Mouse (Mus musculus) spleen, adult 2 months (tissue): ENCODE results near the gene Nhs. TPM values are rescaled to one million over a fixed set of nuclear protein-coding genes. Genes with fewer than 3 reads are reported as not detected.

Experiments
- DNase-seq, 2 experiments: peaks; one replicate each; pipeline versions ENCODE4 v3.0.0 to v3.0.0-alpha.2; 2012 to 2021; ENCODE audit warnings: low spot score in 2 of 2, low read depth in 1 of 2
- H3K27ac ChIP-seq: fragments of 200-500 bp; 2 replicates; pipeline ENCODE4 v1.5.1; 2012; ENCODE audit warnings: low read length, inconsistent platforms; ENCODE audit not compliant: insufficient read depth
- H3K27me3 ChIP-seq: fragments of 200-500 bp; 2 replicates; pipeline ENCODE4 v1.6.1; 2012; ENCODE audit warnings: mild to moderate bottlenecking, moderate library complexity, low read length, inconsistent platforms; ENCODE audit not compliant: control insufficient read depth, insufficient read depth
- H3K36me3 ChIP-seq: fragments of 200-500 bp; 2 replicates; pipeline ENCODE4 v1.6.1; 2012; ENCODE audit warnings: mild to moderate bottlenecking, low read length, inconsistent platforms; ENCODE audit not compliant: control insufficient read depth, insufficient read depth
- H3K4me1 ChIP-seq: fragments of 200-500 bp; 2 replicates; pipeline ENCODE4 v1.6.1; 2011; ENCODE audit warnings: inconsistent platforms; ENCODE audit not compliant: control insufficient read depth, insufficient read depth, insufficient read length
- H3K4me3 ChIP-seq: fragments of 200-500 bp; 2 replicates; pipeline ENCODE4 v1.5.1; 2011; ENCODE audit warnings: mild to moderate bottlenecking, inconsistent platforms; ENCODE audit not compliant: insufficient read depth, insufficient read length; ENCODE audit errors: extremely low read depth
- CTCF ChIP-seq: fragments of 200-500 bp; IDR thresholded peaks from 2 replicates; pipeline ENCODE4 v1.5.1; 2011; ENCODE audit warnings: mild to moderate bottlenecking, inconsistent platforms; ENCODE audit not compliant: insufficient read depth, insufficient read length, insufficient replicate concordance; ENCODE audit errors: extremely low read depth
- POLR2A ChIP-seq: fragments of 200-500 bp; IDR thresholded peaks from 2 replicates; pipeline ENCODE4 v1.6.1; 2011; ENCODE audit warnings: low read depth, low read length, inconsistent platforms
- WGBS: fragments of 180-500 bp; shearing (Covaris S2); methylation state at CpG from one replicate; pipeline ENCODE4 v1.1.7; 2018; 5-methylcytosine and 5-hydroxymethylcytosine counted together
- polyA plus RNA-seq: library from polyadenylated mRNA; depleted of rRNA; stranded (reverse); fragments of >200 nt; gene quantifications from 2 replicates; pipeline ENCODE4 v1.2.3, GENCODE M21; 2012; rRNA removed

Nhs gene
- 0.19 and 0.28 TPM in 2 replicates for polyA plus RNA-seq

DNA sequence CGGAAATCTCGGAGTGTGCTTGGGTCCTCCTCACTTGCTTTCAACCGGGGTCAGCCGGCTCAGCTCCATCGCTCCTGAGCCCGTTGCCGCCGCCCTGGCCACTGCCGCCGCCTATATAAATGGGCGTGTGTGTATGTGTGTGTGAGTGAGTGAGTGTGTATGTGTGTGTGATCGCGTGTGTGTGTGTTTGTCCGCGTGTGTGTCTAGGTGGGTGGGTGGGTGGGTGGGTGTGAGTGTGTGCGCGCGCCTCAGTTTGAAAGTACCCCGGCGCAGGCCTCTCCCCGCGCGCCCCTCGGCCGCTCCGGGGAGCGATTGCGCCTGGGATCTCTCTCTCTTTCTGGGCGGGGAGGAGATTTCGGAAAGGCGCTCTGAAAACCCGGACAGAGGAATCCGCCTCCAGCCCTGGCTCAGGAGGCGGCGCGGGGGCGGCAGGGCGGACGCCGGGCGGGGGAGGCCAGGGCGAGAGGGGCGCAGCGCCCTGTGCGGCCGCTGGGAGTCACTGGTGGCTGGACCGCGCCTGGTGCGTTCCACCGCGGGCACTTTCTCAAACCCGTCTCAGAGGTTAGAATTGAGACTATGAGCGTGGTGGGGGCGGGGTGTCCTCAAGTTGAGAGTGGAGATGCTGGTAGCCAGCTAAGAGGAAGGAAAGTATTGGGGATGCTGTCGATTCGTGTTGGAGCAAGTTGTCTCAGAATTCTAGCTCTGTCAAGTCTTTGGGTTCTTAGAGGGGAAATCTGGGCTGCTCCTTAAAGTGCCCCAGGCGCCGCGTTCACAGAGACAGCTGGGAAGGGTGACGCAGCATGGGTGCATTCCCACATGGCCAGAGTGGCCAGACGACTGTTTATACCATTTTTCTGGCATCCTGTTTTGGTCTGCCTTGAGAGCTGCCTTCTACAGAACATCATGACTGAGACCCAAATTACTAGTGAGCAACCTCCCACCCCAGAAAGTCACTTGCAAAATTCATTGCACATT lies at the start of gene Nhs:
Nhs (minus strand) TSS at position 94 of the 975 bp plus-strand sequence.
- no peaks in the 10 kb centered on the region; the same call in 1 of the 2 replicates for H3K27me3 ChIP-seq
- no peak within 1 kb of the TSS for H3K27ac ChIP-seq
- TF ChIP-seq CTCF (no peak), POLR2A (no peak)
- WGBS, result 25% methylated on average over 57 of the region's 61 CpGs
- no peaks in the 10 kb centered on the region for H3K36me3 ChIP-seq
- no peak for DNase-seq
- H3K4me3 ChIP-seq, result peak within 1 kb of the TSS; percentile 23; the same call in 1 of the 2 replicates
- H3K4me1 ChIP-seq, result no peaks in the 10 kb centered on the region

DNA sequence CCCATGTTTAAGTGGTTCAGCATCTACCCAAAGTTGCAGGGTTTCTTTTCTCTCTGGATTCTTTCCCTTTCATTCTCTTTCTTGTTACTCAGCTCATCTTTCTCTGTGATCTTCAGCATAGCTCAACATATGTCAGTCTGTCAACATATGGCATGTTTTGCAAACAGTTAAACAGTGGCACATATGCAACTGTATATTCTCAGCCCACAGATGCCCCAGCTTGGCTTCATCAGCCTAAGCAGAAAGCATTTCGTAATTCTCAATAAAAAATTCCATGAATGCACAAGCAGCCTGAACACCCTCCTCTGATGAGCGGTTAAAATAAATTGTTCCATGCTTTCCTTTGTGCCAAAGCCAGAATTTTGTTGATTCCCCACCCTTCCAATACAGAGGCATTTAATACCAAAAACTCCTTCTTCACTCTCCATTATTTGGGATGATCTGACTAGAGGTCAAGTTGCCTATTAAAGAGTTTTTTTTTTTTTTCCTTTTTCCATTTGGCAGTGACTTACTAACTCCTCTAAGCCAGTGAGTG lies 46.9 kb upstream of the Nhs start:
- no peaks in the 10 kb centered on the region for H3K36me3 ChIP-seq
- H3K27ac ChIP-seq, result no peak overlapping the region
- TF ChIP-seq CTCF (no peak), POLR2A (no peak)
- 76% methylated on average over 2 of the region's 2 CpGs for WGBS
- no peaks in the 10 kb centered on the region for H3K27me3 ChIP-seq
- no peak overlapping the region for H3K4me3 ChIP-seq
- H3K4me1 ChIP-seq, result no peaks in the 10 kb centered on the region
- no peak for DNase-seq

DNA sequence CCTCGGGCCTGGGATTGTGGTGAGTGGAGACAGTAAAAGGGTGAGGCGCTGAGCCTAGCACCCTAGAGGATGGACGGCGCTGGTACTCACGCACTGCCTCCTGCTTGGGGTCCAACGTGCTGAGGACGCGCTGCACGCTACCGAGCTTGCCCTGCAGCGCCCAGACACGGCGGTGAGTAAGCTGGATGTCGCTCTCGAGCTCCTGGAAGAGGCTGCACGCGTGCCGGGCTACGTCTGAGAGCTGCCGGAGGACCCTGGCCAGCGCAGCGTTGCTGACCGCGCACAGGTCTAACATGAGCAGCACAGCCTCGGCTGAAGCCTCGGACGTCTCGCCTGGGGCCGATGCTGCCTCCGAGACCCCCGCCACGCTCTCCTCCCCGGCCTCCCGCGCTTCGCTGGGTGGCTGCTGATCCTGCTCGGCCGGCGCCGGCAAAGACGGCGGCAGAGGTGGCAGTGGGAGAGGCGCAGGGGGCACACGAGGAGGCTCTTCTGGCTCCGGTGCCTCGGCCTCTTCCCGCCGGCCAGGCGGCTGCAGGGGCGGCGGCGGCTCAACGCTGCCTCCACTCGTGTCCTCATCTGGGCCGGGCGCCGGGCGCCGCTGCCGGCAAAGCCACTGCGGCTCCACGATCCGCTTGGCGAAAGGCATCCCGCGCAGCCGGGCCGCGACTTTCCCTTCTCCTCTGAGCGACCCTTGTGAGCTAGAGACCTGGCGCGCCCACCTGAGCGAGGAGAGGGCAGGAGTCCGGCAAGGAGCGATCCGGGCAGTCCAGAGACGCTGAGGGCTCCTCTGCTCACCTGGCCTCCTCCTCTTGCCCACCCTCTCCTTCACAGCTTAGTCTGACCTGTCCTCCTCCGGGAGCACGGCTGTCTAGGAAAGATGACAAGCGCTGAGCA lies 540 bp downstream of the Nhs start:
- H3K4me1 ChIP-seq, result no peaks in the 10 kb centered on the region
- H3K27me3 ChIP-seq, result no peaks in the 10 kb centered on the region; the same call in 1 of the 2 replicates
- 36% methylated on average over 73 of the region's 80 CpGs for WGBS
- DNase-seq, result no peak
- no peaks in the 10 kb centered on the region for H3K36me3 ChIP-seq
- no peak for TF ChIP-seq POLR2A
- TF ChIP-seq CTCF, result no peak
- H3K27ac ChIP-seq, result no peak overlapping the region
- peak overlapping the region; percentile 23; the same call in 1 of the 2 replicates for H3K4me3 ChIP-seq

DNA sequence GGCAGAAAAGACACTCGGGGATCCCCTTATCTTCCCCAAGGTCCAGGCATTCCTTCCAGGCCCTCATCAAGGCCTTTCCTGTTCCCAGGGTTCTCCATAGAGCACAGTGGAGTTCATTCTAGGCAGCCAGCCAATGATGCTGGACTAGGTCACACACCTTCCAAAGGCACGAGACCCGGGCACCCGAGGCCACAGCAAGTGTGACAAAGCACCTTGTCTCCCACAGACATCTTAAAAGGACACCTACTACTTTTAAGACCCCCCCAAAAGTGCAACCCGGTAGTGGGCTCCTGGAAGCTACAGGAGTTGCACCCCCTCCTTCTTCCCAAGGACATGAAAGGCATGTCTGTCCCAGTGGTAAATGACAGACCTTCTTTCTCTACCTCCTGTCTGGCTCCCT lies 1.4 kb downstream of the Nhs start:
- Histone ChIP-seq H3K27ac (no peak overlapping the region), H3K4me1 (no peaks in the 10 kb centered on the region), H3K36me3 (no peaks in the 10 kb centered on the region), H3K4me3 (no peak overlapping the region), H3K27me3 (no peaks in the 10 kb centered on the region; the same call in 1 of the 2 replicates)
- DNase-seq, result no peak
- no peak for TF ChIP-seq POLR2A
- no peak for TF ChIP-seq CTCF
- 80% methylated on average over 5 of the region's 5 CpGs for WGBS

DNA sequence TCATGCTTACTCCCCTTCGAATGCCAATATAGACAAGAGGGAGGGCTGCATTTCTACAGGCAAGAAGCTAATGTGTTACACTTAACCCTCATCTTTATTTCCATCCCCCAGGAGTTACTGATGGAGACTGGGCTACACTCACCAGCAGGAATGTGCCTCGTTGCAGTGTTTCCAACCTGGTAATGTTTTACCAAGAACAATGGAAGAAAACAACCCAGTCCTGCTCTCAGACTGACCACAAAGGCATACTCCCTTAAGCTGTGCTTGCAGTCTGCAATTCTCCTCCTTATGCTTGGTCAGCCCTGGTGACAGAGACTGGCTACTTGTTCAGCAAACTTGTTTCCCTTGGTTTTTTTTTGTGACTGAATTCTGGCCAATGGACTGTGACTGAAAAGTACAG lies 21.7 kb downstream of the Nhs start:
- Histone ChIP-seq H3K27me3 (no peaks in the 10 kb centered on the region), H3K27ac (no peak overlapping the region), H3K36me3 (no peaks in the 10 kb centered on the region), H3K4me3 (no peak overlapping the region), H3K4me1 (no peaks in the 10 kb centered on the region)
- TF ChIP-seq POLR2A, result no peak
- no peak for TF ChIP-seq CTCF
- WGBS, result 54% methylated on average over 2 of the region's 2 CpGs
- DNase-seq, result no peak

DNA sequence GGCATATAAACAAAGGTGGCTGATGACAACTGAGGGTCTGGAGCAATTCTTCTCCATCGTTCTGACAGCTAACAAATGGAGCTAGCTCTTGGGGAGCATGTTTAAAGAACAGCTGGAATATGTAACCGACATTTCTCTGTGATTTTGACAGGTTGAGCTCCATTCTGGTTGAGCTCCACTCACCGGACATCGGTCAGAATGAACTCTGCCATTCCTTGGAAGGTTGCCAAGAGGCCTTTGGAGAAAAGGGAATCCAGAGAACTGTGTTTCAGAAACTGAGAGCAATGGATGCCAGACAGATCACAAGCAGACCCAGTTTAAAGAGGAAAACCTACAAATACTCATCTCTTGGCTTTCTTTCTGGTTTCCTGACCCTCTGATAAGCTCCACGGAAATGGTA lies 46.3 kb downstream of the Nhs start:
- Histone ChIP-seq H3K4me3 (no peak overlapping the region), H3K4me1 (no peaks in the 10 kb centered on the region), H3K36me3 (no peaks in the 10 kb centered on the region), H3K27ac (no peak overlapping the region), H3K27me3 (no peaks in the 10 kb centered on the region)
- no peak for DNase-seq
- no peak for TF ChIP-seq POLR2A
- TF ChIP-seq CTCF, result no peak
- 75% methylated on average over 5 of the region's 5 CpGs for WGBS
